Mouse (Mus musculus) common myeloid progenitor, adult 5-6 weeks (primary cell): ENCODE results near the gene Hck. TPM values are rescaled to one million over a fixed set of nuclear protein-coding genes. Genes with fewer than 3 reads are reported as not detected.

ENCODE experiments used
- ATAC-seq: replicated peaks from 2 replicates; pipeline ENCODE4 v1.8.0; 2016; ENCODE audit warnings: low read depth, mild to moderate bottlenecking, moderate TSS enrichment, inconsistent platforms; ENCODE audit not compliant: poor library complexity, severe bottlenecking
- total RNA-seq: library from RNA; stranded (forward); fragments of 200-1000, 187-1606 nt; gene quantifications from 2 replicates; pipeline ENCODE4 v1.2.3, GENCODE M21; 2017

The Hck gene
- total RNA-seq, 1 experiment from 2014 or later: 5.9 TPM

- ATAC-seq: peak; percentile 23; the same call in 1 of the 2 replicates
These were observed 39.0 kb downstream of the Hck start for GRCm38 (mm10) chr2:153147236-153147635.

GRCm38 (mm10) chr2:153147715-153148114 lies 39.4 kb downstream of the Hck start:
- ATAC-seq: peak; percentile 89

GRCm38 (mm10) chr2:153149742-153150141 lies 41.5 kb downstream of the Hck start:
- no peak for ATAC-seq

- no peak for ATAC-seq
These were observed 42.8 kb downstream of the Hck start for GRCm38 (mm10) chr2:153151026-153151425.

- peak; percentile 56 for ATAC-seq
These were observed 43.8 kb downstream of the Hck start for GRCm38 (mm10) chr2:153151926-153152665.

GRCm38 (mm10) chr2:153153033-153153450 lies 44.8 kb downstream of the Hck start:
- no peak for ATAC-seq

GRCm38 (mm10) chr2:153157270-153157669 lies 49.0 kb downstream of the Hck start:
- ATAC-seq: no peak

- no peak for ATAC-seq
These were observed 51.9 kb downstream of the Hck start for GRCm38 (mm10) chr2:153160133-153160532.

- peak; percentile 91 for ATAC-seq
These were observed 52.8 kb downstream of the Hck start, which contains the start of gene Tm9sf4 for GRCm38 (mm10) chr2:153160844-153161683. Tm9sf4 (plus strand) TSS chr2:153161303.

- ATAC-seq: peak; percentile 44
These were observed 53.4 kb downstream of the Hck start for GRCm38 (mm10) chr2:153161684-153162080.

GRCm38 (mm10) chr2:153167136-153167535 lies 58.9 kb downstream of the Hck start:
- ATAC-seq: no peak

GRCm38 (mm10) chr2:153168134-153168820 lies 60.0 kb downstream of the Hck start:
- peak; percentile 78 for ATAC-seq

- peak; percentile 68 for ATAC-seq
These were observed 62.4 kb downstream of the Hck start for GRCm38 (mm10) chr2:153170490-153171224.

- ATAC-seq: no peak
These were observed 63.7 kb downstream of the Hck start for GRCm38 (mm10) chr2:153171966-153172365.

- ATAC-seq: no peak
These were observed 67.8 kb downstream of the Hck start for GRCm38 (mm10) chr2:153175995-153176570.

- no peak for ATAC-seq
These were observed 68.9 kb downstream of the Hck start for GRCm38 (mm10) chr2:153177188-153177587.

- ATAC-seq: no peak
These were observed 71.0 kb downstream of the Hck start for GRCm38 (mm10) chr2:153179126-153179860.

- no peak for ATAC-seq
These were observed 71.7 kb downstream of the Hck start for GRCm38 (mm10) chr2:153179961-153180360.

- no peak; the same call in 1 of the 2 replicates for ATAC-seq
These were observed 77.9 kb downstream of the Hck start for GRCm38 (mm10) chr2:153186176-153186591.
